Mouse (Mus musculus) left cerebral cortex, adult 2 months (tissue): ENCODE measurements around the gene Gng3. TPM values are rescaled to one million over a fixed set of nuclear protein-coding genes. Genes with fewer than 3 reads are reported as not detected.

Experiments used
- DNase-seq, 2 experiments: peaks; one replicate each; pipeline ENCODE4 v3.0.0; 2021 to 2022; ENCODE audit warnings: low spot score in 2 of 2, mixed read lengths in 1 of 2; ENCODE audit errors: extremely low spot score in 1 of 2
- H3K27ac ChIP-seq: fragments of 200-600 bp; 2 replicates; pipeline ENCODE4 v1.8.1; 2022
- H3K4me3 ChIP-seq: fragments of 200-600 bp; 2 replicates; pipeline ENCODE4 v1.8.1; 2022
- CTCF ChIP-seq: fragments of 200-600 bp; IDR thresholded peaks from 2 replicates; pipeline ENCODE4 v1.8.1; 2022; ENCODE audit warnings: antibody characterized with exemption, mild to moderate bottlenecking, moderate library complexity
- intact Hi-C: fragments of 180-260 bp; cut with DNase I; formaldehyde crosslinking; loops from one replicate; pipeline ENCODE4 v1.15.1; 2025
- long read RNA-seq, 2 experiments: library from polyadenylated mRNA; stranded (forward); transcript quantifications; one replicate each; pipeline ENCODE4 v2.0.0; 2021; ENCODE audit warnings: borderline mapping rate in 2 of 2
- total RNA-seq, 2 experiments: library from RNA; stranded (reverse); gene quantifications; 2 replicates each; pipeline ENCODE4 v1.2.3; 2021

Gng3 gene
- total RNA-seq = 100 to 1,000 TPM; 184 to 198 TPM
- long read RNA-seq, experiment 1, transcript Gng3-201 (3 exons, 1,643 nt) = major isoform, 140 of 156 reads
- long read RNA-seq, experiment 1, partial matches to known transcripts = 2 of 156 reads
- long read RNA-seq, experiment 1, other reads (novel, unspliced or antisense) = 14 of 156 reads
- long read RNA-seq, experiment 2, transcript Gng3-201 (3 exons, 1,643 nt) = major isoform, 81 of 87 reads
- long read RNA-seq, experiment 2, partial matches to known transcripts = 0 of 87 reads
- long read RNA-seq, experiment 2, other reads (novel, unspliced or antisense) = 6 of 87 reads

GRCm38 (mm10) chr19:8839103-8839907 is at the start of gene Gng3:
Gene Gng3 (minus strand): TSS chr19:8839194.
- intact Hi-C loops = no loop called here
- H3K4me3 ChIP-seq = peak within 1 kb of the TSS; percentile 82
- H3K27ac ChIP-seq = peak within 1 kb of the TSS; percentile 98
- TF ChIP-seq CTCF = no peak
- DNase-seq = peak; percentile 83 to 85

DNA sequence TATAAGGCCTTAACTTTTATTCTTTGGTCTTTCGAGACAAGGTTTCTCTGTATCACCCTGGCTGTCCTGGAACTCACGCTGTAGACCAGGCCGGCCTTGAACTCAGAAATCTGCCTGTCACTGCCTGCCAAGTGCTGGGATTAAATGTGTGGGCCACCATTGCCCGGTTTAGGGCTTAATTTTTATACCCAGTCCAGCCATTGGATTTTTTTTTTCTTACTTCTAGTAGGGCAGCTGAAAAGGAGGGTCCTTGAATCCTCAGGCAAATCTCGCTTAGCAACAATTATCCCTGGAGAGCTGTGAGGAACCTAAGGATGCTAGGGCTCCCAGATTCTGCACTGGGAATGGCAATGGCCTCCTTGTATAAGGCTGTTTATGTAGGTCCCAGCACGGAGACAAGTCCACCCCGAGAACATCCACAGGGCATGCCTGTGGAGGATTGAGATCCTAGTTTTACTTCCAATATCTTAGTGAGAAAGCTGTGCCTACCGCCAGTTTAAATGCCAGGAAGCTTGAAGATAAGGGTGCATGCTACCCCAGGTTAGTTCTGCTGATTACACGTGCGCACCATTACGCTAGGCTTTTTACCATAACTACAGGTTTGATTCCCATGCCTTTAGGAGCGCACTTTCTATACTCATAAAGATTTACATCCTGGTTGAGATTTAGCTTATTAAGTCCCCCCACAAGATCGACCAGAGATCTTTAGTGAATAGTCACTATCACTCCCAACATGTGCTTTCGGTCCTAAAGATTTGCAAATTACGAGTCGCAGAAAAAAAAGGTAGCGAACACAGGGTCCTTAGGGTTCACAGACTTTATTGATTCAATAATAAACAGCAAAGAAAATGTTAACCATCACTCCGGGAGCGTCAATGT is 48.8 kb upstream of the Gng3 start:
- intact Hi-C loops = loop anchor here (5.0 kb wide), 1 partner anchor 46 kb away; no protein-coding TSS in a partner anchor
- no peak for TF ChIP-seq CTCF
- H3K4me3 ChIP-seq = peak overlapping the region; percentile 81
- no peak for DNase-seq
- peak overlapping the region; percentile 84 for H3K27ac ChIP-seq

DNA sequence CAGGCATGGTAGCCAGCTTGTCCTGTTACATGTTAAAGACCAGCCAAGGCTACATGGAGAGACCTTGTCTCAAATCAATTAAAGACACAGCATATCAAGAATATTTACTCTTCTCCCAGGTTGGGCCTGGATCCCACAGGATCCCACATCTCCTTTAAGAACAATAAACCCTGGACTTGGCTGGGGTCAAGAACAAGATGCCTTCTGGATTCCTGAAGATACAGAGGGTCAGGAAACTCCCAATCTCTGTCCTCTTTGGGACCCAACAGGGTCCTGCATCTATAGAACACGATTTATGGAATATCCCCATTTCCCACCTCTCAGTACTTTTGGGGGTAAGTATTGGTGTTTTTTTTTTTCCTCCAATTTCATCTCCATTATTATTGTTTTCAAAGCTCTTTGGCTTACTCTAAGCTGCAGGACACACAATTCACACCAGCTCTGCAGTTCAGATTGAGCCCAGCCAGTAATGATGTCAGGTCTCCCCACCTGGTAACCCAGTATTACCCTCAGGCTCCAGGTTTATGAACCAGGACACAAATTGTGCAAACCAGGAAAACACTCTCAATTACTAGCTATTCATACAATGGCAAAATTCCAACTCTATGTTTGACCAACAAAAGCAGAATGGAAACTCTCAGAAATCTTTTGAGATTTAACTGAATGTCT is 48.1 kb upstream of the Gng3 start:
- no peak overlapping the region for H3K4me3 ChIP-seq
- intact Hi-C loops = loop anchor here (5.0 kb wide), 1 partner anchor 45 kb away; no protein-coding TSS in a partner anchor
- TF ChIP-seq CTCF = no peak
- no peak for DNase-seq
- H3K27ac ChIP-seq = no peak overlapping the region

GRCm38 (mm10) chr19:8883616-8884015 is 44.6 kb upstream of the Gng3 start, which contains the start of the genes Lbhd1 and Gm49403:
Gene Lbhd1 (plus strand): TSS chr19:8883732.
Gene Gm49403 (plus strand): TSS chr19:8883930.
- DNase-seq = no peak
- H3K27ac ChIP-seq = no peak within 1 kb of the TSS
- TF ChIP-seq CTCF = no peak
- intact Hi-C loops = no loop called here
- H3K4me3 ChIP-seq = no peak within 1 kb of the TSS

- peak overlapping the region; percentile 95 for H3K27ac ChIP-seq
These were observed 42.0 kb upstream of the Gng3 start for GRCm38 (mm10) chr19:8881034-8881392.

DNA sequence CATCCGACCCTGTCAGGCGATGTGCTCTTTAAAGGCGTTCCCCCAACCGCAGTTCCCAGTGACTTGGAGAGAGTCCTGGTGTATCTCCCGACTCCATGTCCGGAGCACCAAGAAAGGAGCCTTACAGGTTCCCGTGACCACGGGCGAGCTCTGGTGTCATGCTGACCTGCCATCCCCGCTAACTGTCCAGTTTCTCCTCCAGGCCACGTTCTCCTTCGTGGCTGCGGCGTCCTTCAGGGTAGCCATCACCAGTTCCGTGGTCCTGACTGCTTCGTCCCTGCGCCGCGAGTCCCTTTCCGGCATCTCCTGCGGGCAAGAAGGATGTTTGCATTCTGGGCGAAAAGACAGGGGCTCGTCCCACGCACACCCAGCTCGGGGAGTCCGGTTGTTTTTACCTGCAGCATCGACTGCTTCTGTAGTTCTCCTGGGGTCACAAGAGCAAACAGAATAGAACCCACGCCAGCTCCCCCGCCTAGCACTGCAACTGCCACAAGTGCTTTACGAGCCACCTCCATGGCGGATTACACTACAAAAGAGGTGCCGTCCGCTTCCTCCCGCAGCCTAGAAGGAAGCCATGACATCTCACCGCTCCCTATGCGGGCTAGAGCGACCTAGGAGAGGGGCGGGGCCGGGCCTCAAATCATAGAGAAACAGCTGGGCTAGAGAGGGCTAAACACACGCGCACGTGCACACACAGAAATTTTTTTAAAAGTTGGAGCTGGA is 41.5 kb upstream of the Gng3 start, which contains the start of gene Uqcc3:
Gene Uqcc3, minus strand, starts transcription at position 613 of the 723 bp plus-strand sequence.
- Histone ChIP-seq H3K27ac (peak within 1 kb of the TSS; percentile 95), H3K4me3 (peak within 1 kb of the TSS; percentile 90)
- DNase-seq = peak; percentile 86
- no peak for TF ChIP-seq CTCF
- intact Hi-C loops = no loop called here

More at GRCm38 (mm10) chr19:8881034-8881392, 42.0 kb upstream of the Gng3 start:
- no peak for TF ChIP-seq CTCF
- H3K4me3 ChIP-seq = peak overlapping the region; percentile 90
- intact Hi-C loops = no loop called here
- DNase-seq = no peak

DNA sequence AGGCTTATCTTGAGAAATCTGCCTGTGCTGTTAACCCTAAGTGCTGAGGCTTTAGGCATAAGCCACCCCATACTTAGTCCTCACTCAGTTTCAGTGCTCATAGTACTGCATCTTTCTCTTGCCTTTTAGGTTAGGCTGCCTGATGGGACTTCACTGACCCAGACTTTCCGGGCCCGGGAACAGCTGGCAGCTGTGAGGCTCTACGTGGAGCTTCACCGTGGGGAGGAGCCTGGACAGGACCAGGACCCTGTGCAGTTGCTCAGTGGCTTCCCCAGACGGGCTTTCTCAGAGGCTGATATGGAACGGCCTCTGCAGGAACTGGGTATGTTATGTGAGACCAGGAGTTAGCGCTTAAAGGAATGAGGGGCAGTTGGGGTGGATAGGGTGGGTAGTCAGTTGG is 36.0 kb upstream of the Gng3 start:
- intact Hi-C loops = no loop called here
- no peak overlapping the region for H3K4me3 ChIP-seq
- no peak overlapping the region for H3K27ac ChIP-seq
- TF ChIP-seq CTCF = no peak
- no peak for DNase-seq

GRCm38 (mm10) chr19:8872266-8872840 is 33.4 kb upstream of the Gng3 start:
- no peak for DNase-seq
- Histone ChIP-seq H3K27ac (no peak overlapping the region; the same call in 1 of the 2 replicates), H3K4me3 (peak overlapping the region; percentile 88)
- TF ChIP-seq CTCF = no peak
- intact Hi-C loops = no loop called here

GRCm38 (mm10) chr19:8871267-8872186 is 32.5 kb upstream of the Gng3 start, which contains the start of gene Ubxn1:
Gene Ubxn1 (plus strand): TSS chr19:8871496.
- Histone ChIP-seq H3K4me3 (peak within 1 kb of the TSS; percentile 88), H3K27ac (peak within 1 kb of the TSS; percentile 82)
- no peak for TF ChIP-seq CTCF
- DNase-seq = peak; percentile 97 to 99
- intact Hi-C loops = loop anchor here (1.0 kb wide), 1 partner anchor 52 kb away; the partner anchor contains the start of gene Ttc9c
